Mouse (Mus musculus): Measurements from ENCODE around the gene Psmc3. TPM values are rescaled to one million over a fixed set of nuclear protein-coding genes. Genes with fewer than 3 reads are reported as not detected.

The Psmc3 gene
- polyA plus RNA-seq, 1 experiment from 2014 or later, result 369 TPM

DNA sequence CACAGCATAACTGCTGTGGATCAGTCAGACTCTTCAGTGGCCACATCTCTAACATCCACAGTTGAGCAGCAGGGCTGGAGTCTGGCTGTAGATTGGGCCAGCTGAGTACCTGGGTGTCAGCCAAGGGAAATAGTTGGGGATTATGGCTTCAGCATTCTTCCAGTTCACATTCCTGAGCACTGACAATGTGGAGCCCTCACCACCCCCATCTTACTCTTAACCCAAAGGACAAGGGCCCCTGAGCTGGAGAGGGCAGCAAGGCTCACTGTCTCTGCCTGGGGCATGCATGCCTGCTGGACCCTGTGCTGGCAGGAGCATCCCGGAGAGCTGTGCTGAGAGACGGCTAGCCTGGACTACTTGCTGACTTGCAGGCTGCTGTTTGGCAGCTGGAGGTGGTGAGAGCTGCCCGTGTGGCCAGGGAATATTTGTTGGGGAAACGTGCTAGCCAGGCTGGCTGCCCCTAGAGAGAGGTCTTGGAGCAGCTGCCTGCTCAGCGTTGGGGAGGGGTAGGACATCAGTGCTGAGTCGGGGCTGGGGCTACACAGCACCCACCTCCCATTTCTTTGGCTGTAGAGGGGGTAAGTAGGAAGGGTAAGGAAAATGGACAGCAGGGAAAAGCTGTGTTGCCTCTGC, 8.2 kb downstream of the Psmc3 start:
- Histone ChIP-seq H3K36me3 (ENCODE audit: control insufficient read depth, insufficient read depth, low read length) (peaks cover 26% of the 10 kb centered on the region), H3K4me3 (ENCODE audit: low read depth, low read length) (no peak overlapping the region), H3K27ac (ENCODE audit: low read depth, low read length) (no peak overlapping the region), H3K27me3 (ENCODE audit: control insufficient read depth, insufficient read depth, low read length) (no peaks in the 10 kb centered on the region), H3K9me3 (ENCODE audit: control insufficient read depth, low read length) (no peaks in the 10 kb centered on the region), H3K4me2 (no peak overlapping the region), H3K4me1 (ENCODE audit: control insufficient read depth, insufficient read depth, low read length) (no peaks in the 10 kb centered on the region), H3K9ac (ENCODE audit: low read length) (no peak overlapping the region)
- ATAC-seq (ENCODE audit: low FRiP score) (no peak), DNase-seq (ENCODE audit: low spot score, missing footprints) (no peak)
- WGBS, result 86% methylated on average over 6 of the region's 6 CpGs

DNA sequence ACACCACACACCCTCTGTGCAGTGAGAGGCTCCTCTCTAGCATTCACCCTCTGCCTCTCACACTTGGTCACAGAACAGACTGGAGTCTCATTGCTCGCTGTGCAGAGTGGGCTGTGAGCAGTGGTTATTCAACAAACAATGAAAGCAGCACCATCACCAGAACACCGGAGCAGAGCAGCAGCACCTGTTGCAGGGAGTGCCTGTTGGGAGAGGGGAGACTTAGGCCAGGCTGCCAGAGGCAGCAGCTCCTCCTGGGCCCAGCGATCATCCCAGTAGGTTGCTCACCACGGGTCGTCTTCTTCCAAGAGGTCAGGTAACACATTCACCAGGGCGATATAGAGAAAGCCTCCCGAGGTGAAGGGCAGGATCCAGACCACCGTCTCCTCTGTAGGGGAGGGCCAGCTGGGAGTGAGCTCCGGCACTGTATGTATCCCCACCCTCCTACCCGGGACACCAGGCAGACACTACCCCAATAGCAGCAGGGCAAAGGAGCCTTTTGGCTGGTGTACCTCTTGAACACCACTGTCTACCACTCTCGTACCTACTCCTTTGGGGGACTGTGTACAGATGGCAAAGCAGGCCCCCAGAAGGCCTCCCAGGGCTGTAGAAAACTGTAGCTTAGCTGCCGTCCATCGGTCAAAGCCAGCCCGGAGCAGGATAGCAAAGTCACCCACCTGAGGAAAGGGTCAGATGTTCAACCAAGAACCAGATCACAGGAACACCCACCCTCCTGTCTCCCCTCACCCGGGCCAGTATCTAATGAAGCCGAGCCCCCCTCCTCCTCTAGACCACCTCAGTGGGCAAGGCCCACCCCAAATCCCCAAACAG, 9.2 kb downstream of the Psmc3 start:
- Histone ChIP-seq H3K9me3 (ENCODE audit: control insufficient read depth, low read length) (no peaks in the 10 kb centered on the region), H3K4me2 (no peak overlapping the region), H3K36me3 (ENCODE audit: control insufficient read depth, insufficient read depth, low read length) (peaks cover 18% of the 10 kb centered on the region), H3K9ac (ENCODE audit: low read length) (no peak overlapping the region), H3K27me3 (ENCODE audit: control insufficient read depth, insufficient read depth, low read length) (no peaks in the 10 kb centered on the region), H3K27ac (ENCODE audit: low read depth, low read length) (no peak overlapping the region), H3K4me1 (ENCODE audit: control insufficient read depth, insufficient read depth, low read length) (no peaks in the 10 kb centered on the region), H3K4me3 (ENCODE audit: low read depth, low read length) (no peak overlapping the region)
- ATAC-seq (ENCODE audit: low FRiP score), result no peak
- WGBS, result 87% methylated on average over 16 of the region's 16 CpGs
- no peak for DNase-seq (ENCODE audit: low spot score, missing footprints)

GRCm38 (mm10) chr2:91064211-91064610, 10.4 kb downstream of the Psmc3 start:
- H3K9me3 ChIP-seq (ENCODE audit: control insufficient read depth, low read length), result no peaks in the 10 kb centered on the region
- 83% methylated on average over 6 of the region's 6 CpGs for WGBS
- H3K36me3 ChIP-seq (ENCODE audit: control insufficient read depth, insufficient read depth, low read length), result peaks cover 12% of the 10 kb centered on the region

DNA sequence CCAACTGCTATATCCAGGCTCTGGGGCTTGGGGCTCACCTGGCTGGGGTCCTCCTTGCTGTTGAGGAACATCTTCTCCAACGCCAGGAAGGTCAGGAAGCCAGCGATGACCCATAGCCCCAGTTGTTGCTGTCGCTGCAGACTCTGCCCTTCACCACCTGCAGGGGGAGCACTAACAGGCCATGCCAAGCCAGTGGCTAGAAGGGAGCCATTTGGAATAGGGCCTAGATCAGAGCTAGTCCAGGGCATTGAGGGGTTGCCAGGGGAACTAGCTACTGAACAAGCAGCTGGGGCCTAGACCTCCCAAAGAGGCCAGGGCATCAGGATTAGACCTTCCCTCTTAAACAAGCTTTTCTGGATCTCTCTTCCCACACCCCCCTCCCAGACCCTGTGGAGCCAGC, 11.7 kb downstream of the Psmc3 start:
- ATAC-seq (ENCODE audit: low FRiP score) (no peak), DNase-seq (ENCODE audit: low spot score, missing footprints) (no peak)
- Histone ChIP-seq H3K9ac (ENCODE audit: low read length) (no peak overlapping the region), H3K4me3 (ENCODE audit: low read depth, low read length) (no peak overlapping the region), H3K36me3 (ENCODE audit: control insufficient read depth, insufficient read depth, low read length) (peaks cover 9% of the 10 kb centered on the region), H3K9me3 (ENCODE audit: control insufficient read depth, low read length) (no peaks in the 10 kb centered on the region), H3K4me2 (no peak overlapping the region), H3K27me3 (ENCODE audit: control insufficient read depth, insufficient read depth, low read length) (no peaks in the 10 kb centered on the region), H3K27ac (ENCODE audit: low read depth, low read length) (no peak overlapping the region), H3K4me1 (ENCODE audit: control insufficient read depth, insufficient read depth, low read length) (peaks cover 11% of the 10 kb centered on the region)
- 57% methylated on average over 3 of the region's 3 CpGs for WGBS

More at GRCm38 (mm10) chr2:91064211-91064610, 10.4 kb downstream of the Psmc3 start:
- Histone ChIP-seq H3K4me3 (ENCODE audit: low read depth, low read length) (no peak overlapping the region), H3K27me3 (ENCODE audit: control insufficient read depth, insufficient read depth, low read length) (no peaks in the 10 kb centered on the region), H3K4me2 (no peak overlapping the region), H3K27ac (ENCODE audit: low read depth, low read length) (no peak overlapping the region), H3K9ac (ENCODE audit: low read length) (no peak overlapping the region), H3K4me1 (ENCODE audit: control insufficient read depth, insufficient read depth, low read length) (peaks cover 6% of the 10 kb centered on the region)
- ATAC-seq (ENCODE audit: low FRiP score) (no peak), DNase-seq (ENCODE audit: low spot score, missing footprints) (no peak)

GRCm38 (mm10) chr2:91066455-91066854, 12.6 kb downstream of the Psmc3 start:
- Histone ChIP-seq H3K4me3 (ENCODE audit: low read depth, low read length) (no peak overlapping the region), H3K27me3 (ENCODE audit: control insufficient read depth, insufficient read depth, low read length) (no peaks in the 10 kb centered on the region), H3K27ac (ENCODE audit: low read depth, low read length) (no peak overlapping the region), H3K9me3 (ENCODE audit: control insufficient read depth, low read length) (no peaks in the 10 kb centered on the region), H3K4me1 (ENCODE audit: control insufficient read depth, insufficient read depth, low read length) (peaks cover 18% of the 10 kb centered on the region), H3K9ac (ENCODE audit: low read length) (no peak overlapping the region), H3K36me3 (ENCODE audit: control insufficient read depth, insufficient read depth, low read length) (peaks cover 9% of the 10 kb centered on the region), H3K4me2 (no peak overlapping the region)
- 92% methylated on average over 3 of the region's 3 CpGs for WGBS
- DNase-seq (ENCODE audit: low spot score, missing footprints), result no peak
- no peak for ATAC-seq (ENCODE audit: low FRiP score)

DNA sequence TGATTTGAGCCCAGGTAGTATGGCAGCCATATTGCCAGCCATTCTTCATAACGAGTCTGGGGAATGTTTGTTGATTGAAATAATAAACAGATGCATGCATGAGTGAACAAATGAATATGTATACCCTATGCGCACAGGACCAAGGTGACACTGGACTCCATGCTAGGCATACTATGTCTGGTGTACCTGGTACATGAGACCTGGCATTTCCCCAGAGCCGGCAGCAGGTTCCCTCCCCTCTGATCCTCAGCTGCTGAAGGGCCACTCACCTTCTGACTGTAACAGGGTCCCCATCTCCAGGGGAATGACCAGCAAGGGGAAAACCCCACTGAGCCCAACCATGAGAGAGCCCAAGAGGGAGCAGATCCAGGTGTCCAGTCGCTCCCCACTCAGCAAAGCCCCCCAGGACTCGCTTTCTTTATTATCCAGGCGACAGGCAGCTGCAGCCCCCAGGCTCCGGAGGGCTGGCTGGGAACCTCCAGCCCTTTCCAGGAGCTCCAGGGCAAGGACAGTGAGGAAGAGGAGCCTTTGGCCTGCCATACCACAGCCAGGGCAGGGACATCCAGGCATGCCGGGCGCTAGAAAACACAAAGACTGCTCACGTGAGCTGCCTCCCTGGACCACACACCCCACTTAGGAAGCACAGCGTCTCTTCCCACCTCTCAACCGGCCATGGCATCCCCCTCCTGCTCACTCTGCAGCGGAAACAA, 14.5 kb downstream of the Psmc3 start:
- ATAC-seq (ENCODE audit: low FRiP score) (no peak), DNase-seq (ENCODE audit: low spot score, missing footprints) (no peak)
- no peaks in the 10 kb centered on the region for H3K9me3 ChIP-seq (ENCODE audit: control insufficient read depth, low read length)
- no peak overlapping the region for H3K9ac ChIP-seq (ENCODE audit: low read length)
- peaks cover 18% of the 10 kb centered on the region for H3K4me1 ChIP-seq (ENCODE audit: control insufficient read depth, insufficient read depth, low read length)
- H3K27me3 ChIP-seq (ENCODE audit: control insufficient read depth, insufficient read depth, low read length), result no peaks in the 10 kb centered on the region
- H3K4me3 ChIP-seq (ENCODE audit: low read depth, low read length), result 0 out of 2 replicates have a peak overlapping the region, but pooled peaks have one; percentile 5
- no peak overlapping the region for H3K27ac ChIP-seq (ENCODE audit: low read depth, low read length)
- WGBS, result 57% methylated on average over 13 of the region's 13 CpGs
- peaks cover under 1% of the 10 kb centered on the region for H3K36me3 ChIP-seq (ENCODE audit: control insufficient read depth, insufficient read depth, low read length)
- H3K4me2 ChIP-seq, result no peak overlapping the region

DNA sequence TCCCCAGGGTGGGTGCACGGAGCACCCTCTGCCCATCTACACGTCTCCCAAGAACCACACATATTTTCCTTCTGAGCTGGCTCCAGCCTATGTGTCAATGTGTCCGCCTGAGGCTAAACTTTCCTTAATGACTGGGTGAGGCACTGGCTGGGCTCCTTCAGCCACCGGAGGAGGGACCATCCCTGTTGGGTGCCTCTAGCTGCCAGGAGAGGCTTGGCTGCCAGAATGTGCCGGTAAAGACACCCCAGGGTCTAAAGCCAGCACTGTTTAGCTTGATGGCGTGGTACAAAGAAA, 15.0 kb downstream of the Psmc3 start:
- no peak overlapping the region for H3K4me2 ChIP-seq
- no peaks in the 10 kb centered on the region for H3K9me3 ChIP-seq (ENCODE audit: control insufficient read depth, low read length)
- WGBS, result 52% methylated on average over 6 of the region's 6 CpGs
- no peak overlapping the region for H3K27ac ChIP-seq (ENCODE audit: low read depth, low read length)
- no peak overlapping the region for H3K9ac ChIP-seq (ENCODE audit: low read length)
- ATAC-seq (ENCODE audit: low FRiP score), result no peak
- H3K27me3 ChIP-seq (ENCODE audit: control insufficient read depth, insufficient read depth, low read length), result no peaks in the 10 kb centered on the region
- no peak for DNase-seq (ENCODE audit: low spot score, missing footprints)
- H3K4me1 ChIP-seq (ENCODE audit: control insufficient read depth, insufficient read depth, low read length), result peaks cover 18% of the 10 kb centered on the region
- 0 out of 2 replicates have a peak overlapping the region, but pooled peaks have one; percentile 5 for H3K4me3 ChIP-seq (ENCODE audit: low read depth, low read length)
- no peaks in the 10 kb centered on the region; the same call in 1 of the 2 replicates for H3K36me3 ChIP-seq (ENCODE audit: control insufficient read depth, insufficient read depth, low read length)

DNA sequence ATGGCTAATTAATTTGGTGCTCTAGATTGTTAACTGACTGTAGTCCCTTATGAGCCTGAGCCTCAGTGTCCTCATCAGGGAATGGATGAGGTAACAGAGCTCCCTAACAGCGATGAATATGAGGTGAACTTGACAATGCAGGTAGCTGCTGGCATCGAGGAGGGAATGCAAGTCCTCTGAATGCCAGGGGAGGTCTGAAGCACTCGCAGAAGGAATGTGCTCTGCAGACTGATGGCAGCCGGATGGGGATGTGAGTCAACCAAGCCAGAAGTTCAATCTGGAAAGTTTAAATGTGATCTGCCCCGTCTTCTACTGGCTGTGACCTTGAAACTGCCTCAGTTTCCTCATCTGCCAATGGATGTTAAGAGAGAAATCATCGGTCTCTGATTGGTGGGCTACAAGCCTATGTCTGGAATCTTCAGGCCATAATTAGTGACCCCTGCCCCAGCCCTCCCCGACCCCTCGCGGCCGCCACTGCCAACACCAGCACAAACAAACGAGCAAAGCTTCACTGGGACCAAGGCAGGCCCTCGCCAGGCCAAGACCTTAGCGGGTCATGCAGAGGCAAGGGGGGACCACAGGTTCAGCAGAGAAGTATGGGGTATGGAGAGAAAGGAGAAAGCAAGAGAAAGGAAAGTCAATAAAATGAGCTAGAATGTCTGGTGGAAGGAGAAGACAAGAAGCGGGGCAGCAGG, 15.6 kb downstream of the Psmc3 start:
- peaks cover 18% of the 10 kb centered on the region for H3K4me1 ChIP-seq (ENCODE audit: control insufficient read depth, insufficient read depth, low read length)
- peak overlapping the region; percentile 65 for H3K4me2 ChIP-seq
- H3K4me3 ChIP-seq (ENCODE audit: low read depth, low read length), result peak overlapping the region; percentile 66
- DNase-seq (ENCODE audit: low spot score, missing footprints) (no peak), ATAC-seq (ENCODE audit: low FRiP score) (peak; percentile 26)
- no peaks in the 10 kb centered on the region for H3K9me3 ChIP-seq (ENCODE audit: control insufficient read depth, low read length)
- no peaks in the 10 kb centered on the region for H3K27me3 ChIP-seq (ENCODE audit: control insufficient read depth, insufficient read depth, low read length)
- H3K36me3 ChIP-seq (ENCODE audit: control insufficient read depth, insufficient read depth, low read length), result no peaks in the 10 kb centered on the region; the same call in 1 of the 2 replicates
- WGBS, result 12% methylated on average over 14 of the region's 14 CpGs
- H3K9ac ChIP-seq (ENCODE audit: low read length), result peak overlapping the region; percentile 78
- peak overlapping the region; percentile 60; the same call in 1 of the 2 replicates for H3K27ac ChIP-seq (ENCODE audit: low read depth, low read length)

Measured in midbrain, embryonic 11.5 days (tissue).